Mouse (Mus musculus) CD4-positive helper T cell, adult 2 months (primary cell): ENCODE measurements around the gene Abhd12b.

Experiments used
- DNase-seq: peaks from one replicate; pipeline ENCODE4 v3.0.0-alpha.2; 2012; ENCODE audit warnings: low read depth, missing footprints, low spot score

Gene Abhd12b

DNA sequence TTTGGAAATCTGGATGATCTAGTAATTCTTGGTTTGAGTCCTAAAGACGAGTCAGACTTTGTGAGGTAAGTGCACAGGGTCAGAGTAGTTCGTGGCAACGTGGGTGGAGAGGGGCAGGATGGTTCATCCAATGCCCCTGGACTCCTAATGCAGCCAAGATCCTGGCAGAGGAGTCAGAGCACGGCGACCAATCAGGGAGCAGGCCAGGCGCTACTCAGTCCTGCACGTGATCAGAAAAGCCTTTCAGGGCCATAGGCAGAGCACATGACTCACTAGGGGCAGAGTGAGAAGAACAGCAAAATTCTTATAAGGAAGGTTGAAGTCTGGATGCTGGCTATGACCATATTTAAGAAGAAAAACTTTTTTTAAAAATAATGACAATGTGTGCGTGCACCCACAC, 50.5 kb downstream of the Abhd12b start:
- no peak for DNase-seq

DNA sequence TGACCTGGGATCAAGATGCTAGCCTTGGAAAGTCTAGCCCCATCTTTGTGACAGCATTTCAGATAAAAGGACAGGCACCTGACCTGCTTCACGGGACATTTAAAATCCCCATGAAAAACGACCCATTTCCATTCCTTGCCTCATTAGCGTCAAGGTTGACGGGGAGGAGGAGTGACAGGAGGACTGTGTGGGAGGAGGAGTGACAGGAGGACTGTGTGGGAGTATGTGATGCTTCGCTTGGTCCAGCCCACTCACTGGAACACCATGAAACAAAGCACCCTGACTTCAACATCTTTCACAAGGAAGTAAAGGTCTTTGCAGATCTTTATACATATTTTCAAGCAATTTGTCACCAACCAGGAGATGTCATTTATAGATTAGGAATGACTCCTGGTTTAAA, 54.3 kb downstream of the Abhd12b start:
- DNase-seq = no peak

DNA sequence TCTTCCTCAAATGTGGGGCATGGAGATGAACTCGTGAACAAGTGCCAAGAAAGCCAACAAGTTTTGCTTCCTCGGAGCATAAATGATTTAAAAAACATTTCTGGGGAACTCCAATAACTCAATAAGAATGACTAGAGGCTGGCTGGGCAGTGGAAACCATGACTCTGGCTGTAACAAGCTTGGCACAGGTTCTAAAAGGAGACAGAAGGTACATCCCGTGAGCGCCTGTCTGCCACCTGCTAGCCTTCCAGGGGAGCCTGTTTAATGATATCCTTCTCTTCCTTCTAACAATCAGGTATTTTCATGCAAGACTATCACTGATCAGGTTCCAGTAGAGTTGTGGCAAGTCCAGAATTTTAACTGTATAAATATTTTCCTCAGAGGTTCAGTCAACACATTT, 58.6 kb downstream of the Abhd12b start:
- DNase-seq = no peak

DNA sequence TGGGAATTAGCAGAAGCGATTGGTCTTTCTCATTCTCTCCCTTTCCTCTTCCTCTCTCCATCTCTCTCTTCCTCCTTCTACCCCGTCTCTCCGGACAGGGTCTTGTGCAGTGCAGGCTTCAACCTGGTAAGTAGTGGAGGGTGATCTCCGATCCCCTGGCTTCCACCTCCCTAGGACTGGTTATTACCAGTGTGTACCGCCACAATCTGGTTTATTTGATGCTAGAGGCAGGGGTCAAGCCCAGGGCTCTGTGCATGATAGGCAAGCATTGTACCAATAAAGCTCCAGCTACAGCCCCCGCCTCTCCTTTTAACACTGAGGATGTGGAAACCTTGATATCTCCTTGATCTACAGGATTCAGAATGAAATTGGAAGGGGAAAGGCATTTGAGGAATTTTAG, 59.7 kb downstream of the Abhd12b start:
- no peak for DNase-seq

DNA sequence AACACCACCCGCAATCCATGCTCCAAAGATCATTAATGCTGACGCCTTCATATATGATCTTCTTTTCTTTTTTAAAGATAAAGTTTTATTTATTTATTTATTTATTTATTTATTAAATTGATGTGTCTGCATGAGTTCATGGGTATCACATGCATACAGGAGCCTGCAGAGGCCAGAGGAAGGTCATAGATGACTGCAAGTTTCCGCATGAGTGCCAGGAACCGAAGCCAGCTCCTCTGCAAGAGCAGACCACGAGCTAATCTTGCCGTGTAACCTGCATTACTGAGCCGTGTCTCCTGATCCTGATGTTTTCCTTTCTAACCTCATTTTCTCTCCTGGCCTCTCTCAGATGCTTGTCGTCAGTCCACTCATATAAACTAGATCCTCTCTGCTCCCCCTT, 60.3 kb downstream of the Abhd12b start:
- DNase-seq = no peak

DNA sequence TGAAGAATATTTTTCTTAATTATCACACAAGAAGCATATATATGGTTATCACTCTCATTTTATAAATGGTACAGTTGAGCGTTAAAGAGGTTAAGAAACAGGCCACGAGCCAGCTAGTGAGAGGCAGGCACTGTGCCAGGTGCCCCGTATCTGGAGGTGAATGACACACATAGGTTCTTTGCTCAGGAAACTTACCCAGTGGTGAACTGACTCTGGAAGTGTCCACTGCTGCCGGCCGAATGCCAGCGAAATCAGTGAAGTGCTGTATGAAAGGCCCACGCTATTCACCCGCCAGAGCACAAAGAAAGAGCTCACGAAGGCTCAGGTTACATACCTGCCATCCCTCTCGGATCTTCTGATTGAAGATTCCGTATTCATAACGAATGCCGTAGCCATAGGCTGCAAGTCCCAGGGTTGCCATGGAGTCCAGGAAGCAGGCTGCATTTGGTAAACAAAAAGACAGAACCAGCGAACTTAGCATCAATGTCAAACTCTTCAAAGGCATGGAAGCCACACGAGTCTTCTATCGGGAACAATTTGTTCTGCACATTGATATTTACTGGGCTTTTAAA, 62.4 kb downstream of the Abhd12b start:
- no peak for DNase-seq

DNA sequence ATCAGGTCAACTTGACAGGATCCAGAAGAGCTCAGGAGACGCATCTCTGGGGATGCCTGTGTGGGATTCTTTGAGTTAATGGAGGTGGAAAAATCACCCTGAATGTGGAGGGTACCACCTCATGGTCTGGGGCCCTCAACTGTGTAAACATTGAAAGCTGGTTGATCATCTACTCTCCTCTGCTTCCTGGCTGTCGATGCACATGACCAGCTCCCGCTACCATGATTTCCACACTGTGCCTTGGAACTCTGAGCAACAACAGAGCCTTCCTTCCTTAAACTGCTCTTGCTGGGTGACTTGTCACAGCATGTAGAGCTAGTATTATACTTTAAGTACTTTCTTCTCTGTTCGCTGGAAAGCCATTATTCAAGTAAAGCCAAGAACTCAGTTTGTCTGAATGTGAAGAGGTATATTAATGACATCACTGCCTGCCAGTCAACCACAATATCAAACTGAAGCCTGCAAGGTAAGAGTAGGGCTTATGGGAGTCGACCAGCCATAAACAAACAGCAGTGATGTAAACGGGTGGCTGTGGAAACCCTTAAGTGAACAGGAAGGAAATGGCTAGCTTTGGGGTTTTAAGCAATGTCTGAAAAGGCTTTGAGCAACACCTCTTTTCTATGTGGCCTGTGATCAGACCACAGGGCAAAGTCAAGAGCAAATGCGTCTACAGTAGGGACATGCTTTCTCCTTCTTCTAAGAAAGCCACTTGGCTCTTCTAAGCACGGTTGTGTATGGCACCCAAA, 65.0 kb downstream of the Abhd12b start:
- peak; percentile 69 for DNase-seq

DNA sequence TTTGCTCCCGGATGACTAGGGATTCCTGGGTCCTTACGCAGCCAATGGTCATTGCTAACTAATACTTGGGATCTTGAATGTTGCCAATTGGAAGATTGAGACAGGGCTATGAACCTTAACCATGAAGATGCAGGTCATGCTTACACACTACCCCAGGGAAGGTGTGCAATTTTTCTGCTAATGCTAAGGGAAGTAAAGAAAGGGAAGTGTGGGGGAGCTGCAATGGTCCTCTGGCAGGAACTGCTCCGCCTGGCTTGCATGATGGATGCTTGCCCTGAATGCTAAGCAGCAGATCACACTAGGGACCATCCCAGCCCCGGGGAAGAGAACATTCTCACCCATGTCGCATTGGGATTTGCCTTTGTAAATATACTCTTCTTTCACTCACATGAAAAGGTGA, 67.5 kb downstream of the Abhd12b start:
- no peak for DNase-seq

DNA sequence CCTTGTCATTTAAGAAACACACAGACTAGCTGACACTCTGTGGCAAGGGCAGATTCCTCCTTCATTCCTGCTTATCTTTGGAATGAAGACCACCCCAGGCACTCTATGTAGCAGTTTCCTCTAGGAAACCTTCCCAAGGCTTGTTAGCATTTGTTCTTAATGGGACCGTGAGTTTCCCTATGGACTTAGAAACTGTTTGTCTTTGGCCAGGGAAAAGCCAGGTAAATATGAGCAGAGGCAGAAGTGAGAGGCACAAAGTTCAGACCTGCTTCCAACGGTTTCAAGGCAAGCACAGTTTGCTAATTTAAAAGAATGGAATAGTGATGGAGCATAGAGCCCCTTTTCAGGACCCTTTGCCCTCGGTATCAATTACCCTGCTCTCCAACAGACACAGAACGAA, 69.4 kb downstream of the Abhd12b start:
- DNase-seq = no peak

DNA sequence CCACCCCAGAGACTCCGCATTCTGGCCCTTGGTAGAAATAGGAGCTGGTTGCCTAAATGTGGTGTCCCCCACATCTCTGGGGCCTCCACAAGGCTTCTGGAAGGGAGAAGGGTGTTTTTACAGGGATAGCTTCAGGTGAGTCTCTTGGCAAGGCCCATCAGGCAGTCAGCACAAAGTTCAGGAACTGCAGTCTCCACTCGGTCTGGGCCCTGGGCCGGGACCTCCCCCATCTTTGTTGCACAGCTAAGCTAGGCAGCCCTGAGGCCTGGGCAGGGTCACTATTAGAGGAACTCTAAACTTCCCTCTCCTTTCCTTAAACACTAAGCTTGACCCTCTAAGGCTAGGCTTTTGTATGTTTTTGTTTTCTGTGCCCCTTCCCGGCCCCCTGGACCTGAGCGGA, 72.7 kb downstream of the Abhd12b start:
- no peak for DNase-seq

DNA sequence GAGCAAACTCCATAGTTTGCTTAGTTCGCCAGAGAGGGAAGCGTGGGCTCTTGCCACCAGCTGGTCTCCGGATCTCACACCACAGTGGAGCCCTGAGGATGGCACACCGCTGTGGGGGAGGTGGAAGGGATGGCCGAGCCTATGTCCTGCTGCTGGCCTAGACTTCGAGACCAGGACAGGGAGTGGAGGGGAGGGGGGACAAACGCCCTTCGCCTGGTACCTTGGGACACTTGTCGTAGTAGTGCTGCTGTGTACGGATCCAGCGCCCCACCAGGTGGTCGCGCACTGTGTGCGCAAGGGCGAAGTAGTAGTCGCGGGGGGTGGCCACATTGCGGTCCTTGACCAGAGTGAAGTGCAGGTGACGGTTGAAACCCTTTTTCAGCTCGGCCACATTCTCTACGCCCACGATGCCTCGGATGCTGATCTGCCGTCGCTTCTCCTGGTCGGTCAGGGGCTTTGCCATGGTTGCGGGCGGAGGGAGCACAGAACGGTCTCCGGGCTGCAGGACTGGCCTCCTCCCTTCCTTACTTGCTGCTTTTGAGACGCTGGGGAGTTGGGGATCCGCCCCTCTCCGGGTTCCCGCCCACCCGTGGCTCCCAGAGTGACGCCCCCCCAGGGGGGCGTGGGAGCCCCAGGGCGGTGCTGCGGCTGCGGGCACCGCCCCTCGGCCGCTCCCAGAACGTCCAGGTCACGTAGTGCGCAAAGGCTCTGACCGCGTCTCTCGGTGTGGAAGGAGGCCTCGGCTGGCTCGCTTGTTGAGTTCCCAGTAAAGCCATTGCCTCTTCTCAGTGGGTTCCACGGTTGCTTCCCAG, 73.4 kb downstream of the Abhd12b start:
- peak; percentile 57 for DNase-seq

DNA sequence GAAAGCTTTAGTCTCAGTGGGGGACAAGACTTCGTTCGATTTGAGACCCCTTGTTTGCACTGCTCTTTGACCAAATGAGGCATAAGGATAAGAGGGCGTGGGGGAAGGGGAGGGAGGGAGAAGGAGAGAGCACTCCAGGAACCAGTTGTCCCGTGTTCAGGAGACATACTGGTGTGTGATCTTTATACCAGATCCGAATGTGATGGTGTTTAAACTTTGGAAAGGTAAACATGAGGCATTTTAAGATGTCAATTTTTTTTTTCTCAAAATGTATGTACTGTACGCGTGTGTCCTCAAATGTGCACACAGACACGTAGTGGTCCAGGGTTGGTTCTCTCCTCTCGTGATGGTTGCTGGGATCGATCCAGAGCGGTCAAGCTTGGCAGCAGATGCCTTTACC, 74.2 kb downstream of the Abhd12b start:
- DNase-seq = no peak

DNA sequence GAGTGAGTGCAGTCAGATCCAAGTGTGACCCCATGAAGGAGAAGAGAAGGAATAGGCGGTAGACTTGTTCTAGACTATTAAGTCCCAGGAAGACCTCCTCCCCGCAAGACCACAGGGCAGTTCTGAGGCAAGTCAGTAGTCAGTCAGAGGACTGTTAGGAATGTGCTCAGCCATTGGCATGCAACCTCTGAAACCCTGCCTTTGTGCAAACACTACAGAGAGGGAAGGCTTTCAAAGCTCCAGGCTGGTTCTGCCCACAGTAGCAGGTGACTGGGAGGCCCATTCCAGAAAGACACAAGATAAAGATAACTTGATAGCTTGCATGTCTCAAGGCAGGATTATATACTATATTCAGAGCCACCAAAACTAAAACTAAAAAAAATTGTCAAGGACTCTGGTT, 77.4 kb downstream of the Abhd12b start, which contains the start of gene Pygl:
TSS of gene Pygl (minus strand) at position 195 of the 400 bp plus-strand sequence.
- no peak for DNase-seq

DNA sequence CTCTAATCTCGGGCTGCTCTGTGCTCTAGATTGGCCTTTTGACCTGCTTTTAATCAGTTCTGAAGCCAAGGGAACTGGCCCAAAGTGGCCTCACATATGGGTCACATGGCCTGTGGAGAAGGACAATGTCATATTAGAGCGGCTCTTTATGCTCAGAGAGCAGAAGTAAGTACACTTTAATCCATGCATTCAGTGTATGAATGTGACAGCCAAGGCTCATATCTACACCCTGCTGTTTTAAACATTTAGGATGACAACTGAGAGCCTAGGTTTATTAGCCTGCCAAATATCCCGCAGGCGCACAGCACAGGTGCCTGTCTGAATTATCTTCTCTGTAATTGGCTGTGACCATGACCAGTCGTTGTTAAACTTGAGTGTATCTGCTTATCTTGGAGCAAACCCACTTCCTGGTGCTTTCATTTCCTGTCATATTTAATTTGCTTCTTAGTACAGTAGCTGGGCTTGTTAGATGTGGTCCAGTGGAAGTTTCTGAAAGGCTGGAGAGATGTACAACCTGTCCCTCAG, 78.1 kb downstream of the Abhd12b start:
- peak; percentile 58 for DNase-seq
